Mouse (Mus musculus) ES-E14 (cell line): Measurements from ENCODE around the gene Crocc. TPM values are rescaled to one million over a fixed set of nuclear protein-coding genes. Genes with fewer than 3 reads are reported as not detected.
A peak's percentile ranks its signal among the peaks of the same experiment; 100 is the strongest.

ENCODE experiments used
- DNase-seq: peaks from one replicate; pipeline ENCODE4 v3.0.0-alpha.2; 2013; ENCODE audit warnings: low read depth, low spot score
- H3K27ac ChIP-seq: 2 replicates; pipeline ENCODE4 v1.5.1; 2012; ENCODE audit warnings: low read depth, mild to moderate bottlenecking, low read length, moderate library complexity, mixed read lengths; ENCODE audit not compliant: poor library complexity, insufficient read depth, severe bottlenecking
- H3K36me3 ChIP-seq: 2 replicates; pipeline ENCODE4 v1.6.1; 2012; ENCODE audit warnings: mild to moderate bottlenecking, low read length, moderate library complexity, mixed read lengths; ENCODE audit not compliant: control insufficient read depth, poor library complexity, insufficient read depth, severe bottlenecking
- H3K4me1 ChIP-seq, 2 experiments: fragments of 150-350 bp in 1 of 2; sonication (generic) in 1 of 2; 2 replicates each; pipeline ENCODE4 v1.6.1; 2012; ENCODE audit warnings: low read length in 2 of 2, mild to moderate bottlenecking in 1 of 2, mixed read lengths in 1 of 2; ENCODE audit not compliant: control insufficient read depth in 2 of 2, insufficient read depth in 2 of 2, poor library complexity in 1 of 2
- H3K4me3 ChIP-seq, 2 experiments: fragments of 150-350 bp in 1 of 2; sonication (generic) in 1 of 2; 2 replicates each; pipeline ENCODE4 v1.5.1; 2012; ENCODE audit warnings: low read length in 2 of 2, low read depth in 1 of 2, mild to moderate bottlenecking in 1 of 2, mixed read lengths in 1 of 2; ENCODE audit not compliant: insufficient read depth in 1 of 2, poor library complexity in 1 of 2, severe bottlenecking in 1 of 2
- H3K9ac ChIP-seq: 2 replicates; pipeline ENCODE4 v1.6.1; 2012; ENCODE audit warnings: low read depth, mild to moderate bottlenecking, low read length, mixed read lengths; ENCODE audit not compliant: poor library complexity, insufficient read depth, severe bottlenecking
- H3K9me3 ChIP-seq: fragments of 150-350 bp; sonication (generic); 2 replicates; pipeline ENCODE4 v1.6.1; 2012; ENCODE audit warnings: low read depth, mild to moderate bottlenecking, low read length; ENCODE audit not compliant: control insufficient read depth, insufficient read depth
- CHD2 ChIP-seq: IDR thresholded peaks from 2 replicates; pipeline ENCODE4 v1.6.1; 2014; ENCODE audit warnings: mild to moderate bottlenecking, low read depth, low read length, inconsistent platforms
- HCFC1 ChIP-seq: IDR thresholded peaks from 2 replicates; pipeline ENCODE4 v1.6.1; 2012; ENCODE audit warnings: low read length, inconsistent platforms, borderline replicate concordance; ENCODE audit not compliant: insufficient read depth
- MAFK ChIP-seq: IDR thresholded peaks from 2 replicates; pipeline ENCODE4 v1.6.1; 2014; ENCODE audit warnings: mild to moderate bottlenecking, low read depth, low read length, inconsistent platforms; ENCODE audit not compliant: insufficient read depth
- ZC3H11A ChIP-seq: IDR thresholded peaks from 2 replicates; pipeline ENCODE4 v1.6.1; 2012; ENCODE audit warnings: low read depth, mild to moderate bottlenecking, inconsistent platforms, low read length, borderline replicate concordance
- ZNF384 ChIP-seq: IDR thresholded peaks from 2 replicates; pipeline ENCODE4 v1.6.1; 2012; ENCODE audit warnings: low read depth, low read length, inconsistent platforms
- in situ Hi-C, 2 experiments: fragments of 600-800 bp; cut with MboI; formaldehyde crosslinking; loops; one replicate each; pipeline ENCODE4 v1.15.1; 2025; ENCODE audit warnings: low sequenced_read_pairs in 2 of 2, inconsistent platforms in 1 of 2; ENCODE audit not compliant: unreplicated experiment in 2 of 2
- total RNA-seq: library from RNA; depleted of rRNA; stranded (reverse); fragments of 300-350 nt; gene quantifications from 2 replicates; pipeline ENCODE4 v1.2.3, GENCODE M21; 2012

Crocc gene
- total RNA-seq, 1 experiment, result 15.2 TPM

DNA sequence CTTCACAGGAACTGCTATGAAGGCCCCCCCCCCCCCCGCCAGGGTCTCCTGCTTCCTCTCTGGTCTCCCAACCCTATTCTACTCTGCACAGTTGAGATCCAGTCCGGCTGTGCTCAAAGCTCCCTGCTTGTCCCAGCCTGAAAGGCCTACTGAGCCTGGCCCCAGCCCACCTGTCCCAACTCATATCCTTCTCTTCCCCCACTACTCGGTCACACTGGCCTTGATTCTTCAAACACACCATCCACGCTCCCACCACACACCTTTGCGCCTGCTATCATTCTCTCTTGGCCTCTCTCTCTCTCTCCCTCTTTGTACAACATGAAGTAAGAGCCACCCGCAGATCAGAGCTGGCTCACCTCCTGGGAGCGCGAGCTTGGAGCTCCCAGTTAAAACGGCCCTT is 1.5 kb downstream of the Crocc start:
- H3K9ac ChIP-seq, result 0 out of 2 replicates have a peak overlapping the region, but pooled peaks have one; percentile 11
- no peaks in the 10 kb centered on the region for H3K9me3 ChIP-seq
- no peak overlapping the region for H3K27ac ChIP-seq
- in situ Hi-C loops, result no loop called here
- H3K4me1 ChIP-seq, result peaks cover 0 to 9% of the 10 kb centered on the region in 2 experiments; a peak in 2 of 4 replicates
- no peak for DNase-seq
- no peak for TF ChIP-seq ZC3H11A
- TF ChIP-seq MAFK, result no peak
- TF ChIP-seq ZNF384, result no peak
- no peak for TF ChIP-seq CHD2
- TF ChIP-seq HCFC1, result no peak
- H3K4me3 ChIP-seq, result no peak overlapping the region
- H3K36me3 ChIP-seq, result peaks cover 2% of the 10 kb centered on the region; the same call in 1 of the 2 replicates

DNA sequence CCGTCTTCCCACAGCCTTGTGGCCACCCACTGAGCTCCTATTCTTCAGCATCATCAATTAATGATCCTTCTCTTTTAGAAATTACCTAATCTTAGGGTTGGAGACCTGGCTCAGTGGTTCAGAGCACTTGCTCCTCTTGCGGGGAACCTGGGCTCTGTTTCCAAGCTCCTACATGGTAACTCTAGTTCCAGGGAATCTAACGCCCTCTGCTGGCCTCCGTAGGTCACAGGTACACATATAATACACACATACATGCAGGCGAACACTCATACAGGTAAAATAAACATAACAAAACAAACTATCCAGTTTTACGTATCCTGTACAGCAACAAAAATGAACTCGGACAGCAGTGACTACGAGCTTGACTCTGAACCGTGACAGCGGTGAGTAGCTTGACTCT is 3.4 kb downstream of the Crocc start:
- Histone ChIP-seq H3K4me3 (no peak overlapping the region), H3K9me3 (no peaks in the 10 kb centered on the region), H3K27ac (no peak overlapping the region), H3K4me1 (peaks cover 0 to 17% of the 10 kb centered on the region in 2 experiments; a peak in 2 of 4 replicates), H3K9ac (peak overlapping the region; percentile 2; the same call in 1 of the 2 replicates), H3K36me3 (peaks cover 6% of the 10 kb centered on the region; the same call in 1 of the 2 replicates)
- TF ChIP-seq ZC3H11A, result no peak
- TF ChIP-seq HCFC1, result no peak
- TF ChIP-seq CHD2, result no peak
- TF ChIP-seq ZNF384, result no peak
- no peak for TF ChIP-seq MAFK
- no peak for DNase-seq
- in situ Hi-C loops, result no loop called here

DNA sequence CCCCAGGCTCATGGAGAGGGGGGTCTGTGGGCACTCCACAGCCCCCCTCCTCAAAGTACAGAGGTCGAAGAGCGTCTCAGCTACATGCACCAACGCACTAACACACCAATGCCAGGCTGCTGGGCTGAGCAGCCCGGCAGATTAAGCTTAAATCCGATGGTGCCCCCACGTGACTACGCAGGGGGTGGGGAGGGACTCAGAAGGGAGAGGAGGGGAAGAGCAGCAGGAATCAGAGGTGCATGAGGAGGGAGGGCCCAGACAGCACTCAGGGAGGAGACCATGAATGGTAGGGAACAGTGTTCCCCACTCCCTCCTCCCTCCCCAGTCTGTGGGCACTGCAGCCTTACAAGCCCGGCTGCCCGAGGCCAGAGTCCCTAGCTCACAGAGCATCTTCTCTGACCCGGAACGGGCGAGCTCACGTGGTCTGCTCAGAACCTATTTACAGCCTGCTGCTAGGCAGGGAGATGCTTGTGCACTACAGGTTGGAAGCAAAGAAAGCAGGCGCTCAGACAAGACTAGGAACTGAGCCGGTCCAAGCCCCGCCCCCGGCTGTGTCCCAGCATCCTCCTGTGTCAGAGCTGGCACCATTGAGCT is 6.7 kb downstream of the Crocc start:
- peak overlapping the region; percentile 62 for H3K9ac ChIP-seq
- H3K4me3 ChIP-seq, result peak overlapping the region; percentile 36 to 43; a peak in 3 of 4 replicates
- peaks cover 0 to 15% of the 10 kb centered on the region in 2 experiments; a peak in 2 of 4 replicates for H3K4me1 ChIP-seq
- H3K36me3 ChIP-seq, result peaks cover 13% of the 10 kb centered on the region; the same call in 1 of the 2 replicates
- TF ChIP-seq ZNF384 (no peak), CHD2 (no peak), MAFK (no peak), HCFC1 (no peak), ZC3H11A (no peak)
- H3K27ac ChIP-seq, result peak overlapping the region; percentile 22; the same call in 1 of the 2 replicates
- in situ Hi-C loops, result no loop called here
- H3K9me3 ChIP-seq, result no peaks in the 10 kb centered on the region
- DNase-seq, result no peak

DNA sequence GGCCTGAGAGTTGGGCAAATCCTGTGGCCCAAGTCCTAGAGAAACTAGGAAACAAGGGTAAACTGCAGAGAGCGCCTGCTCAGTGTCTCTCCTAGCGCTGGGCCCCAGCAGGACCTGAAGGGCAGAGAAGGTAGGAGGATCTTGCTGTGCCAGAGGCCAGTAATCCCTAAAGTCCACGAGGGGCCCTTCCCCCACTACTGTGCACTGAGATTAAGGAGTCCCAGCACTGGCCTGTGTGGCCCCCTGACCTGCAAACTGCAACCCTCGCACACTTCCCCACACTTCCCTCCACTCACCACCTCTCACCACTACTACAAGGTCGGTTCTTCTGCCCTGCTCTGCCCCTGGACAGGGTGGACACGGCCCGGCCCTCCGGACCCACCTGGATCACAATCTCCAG is 7.2 kb downstream of the Crocc start:
- in situ Hi-C loops, result no loop called here
- no peak for DNase-seq
- Histone ChIP-seq H3K9ac (peak overlapping the region; percentile 62; the same call in 1 of the 2 replicates), H3K4me1 (peaks cover 0 to 15% of the 10 kb centered on the region in 2 experiments; a peak in 2 of 4 replicates), H3K4me3 (peak overlapping the region; percentile 36 to 43; a peak in 3 of 4 replicates), H3K27ac (no peak overlapping the region), H3K9me3 (no peaks in the 10 kb centered on the region), H3K36me3 (peaks cover 15% of the 10 kb centered on the region; the same call in 1 of the 2 replicates)
- TF ChIP-seq MAFK (no peak), ZC3H11A (no peak), HCFC1 (no peak), CHD2 (no peak), ZNF384 (no peak)
